ENCODE assay signal across 12 mouse cellular contexts in the genomic region with DNA sequence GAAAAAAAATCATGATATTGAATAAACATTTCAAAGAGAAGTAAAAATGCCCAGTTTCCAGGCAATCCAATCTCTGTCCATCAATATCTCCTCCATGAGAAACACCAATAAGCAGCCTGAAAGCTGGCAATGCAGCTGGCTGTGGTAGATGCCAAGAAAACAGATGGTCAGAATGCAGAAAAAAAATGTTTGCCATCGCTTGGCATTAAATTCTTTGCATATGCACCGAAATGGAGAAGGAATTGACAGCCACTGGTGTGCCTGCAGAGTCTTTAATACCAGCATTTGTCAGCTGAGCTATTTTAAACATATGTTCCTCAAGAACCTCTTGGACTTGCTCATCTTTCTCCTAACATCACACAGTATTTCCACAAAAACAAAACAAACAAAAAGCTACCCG.
DNase-seq lines count a peak whose midpoint lies in the region.
"Had no signal": no experiment of that assay in that cellular context is flagged by ENCODE, and none has a peak within 500 bp of the region (broad histone marks: within the 10 kb centered on the region; RNA-seq: fewer than 3 reads in every experiment).

No protein-coding gene starts in this region.

- intact Hi-C loops in left cerebral cortex, postnatal 4 days (cut with DNase I): no loop called here
- intact Hi-C loops in heart, postnatal 10 days (cut with DNase I): no loop called here

- peak; percentile 60 to 68 for DNase-seq in frontal cortex, adult 2 months (ENCODE audit: extremely low spot score in 1 of 2, low spot score in 1 of 2)
- no peak for DNase-seq in frontal cortex, postnatal 25 days (ENCODE audit: low spot score in 2 of 2)
- DNase-seq in cerebellum, adult 18-20 months: peak; percentile 50 to 52
- DNase-seq in layer of hippocampus, adult 18-20 months (ENCODE audit: low spot score in 2 of 2): peak; percentile 73 to 86
- DNase-seq in left cerebral cortex, postnatal 4 days: peak; percentile 31
- DNase-seq in lung, postnatal 4 days: no peak
- DNase-seq in retina, embryonic 14.5 days (ENCODE audit: low spot score): no peak
- no peak for DNase-seq in heart, postnatal 10 days
- DNase-seq: B cell, adult 2 months; heart, adult 2 months; kidney, adult 9 months; spleen, adult 18-20 months had no signal

Comparison
In these comparisons a context has a peak if more than half of its experiments do, and no peak if none do; other contexts are left out.
1. DNase-seq: peak in frontal cortex, adult 2 months (2 of 2), cerebellum, adult 18-20 months (2 of 2), layer of hippocampus, adult 18-20 months (2 of 2) and left cerebral cortex, postnatal 4 days (single experiment); none in frontal cortex, postnatal 25 days (0 of 2), lung, postnatal 4 days (0 of 2), retina, embryonic 14.5 days (single experiment) and heart, postnatal 10 days (0 of 2).